Mouse (Mus musculus) lung, postnatal 0 days (tissue): ENCODE results near the gene Pacsin2.

Experiments used
- CTCF ChIP-seq: IDR thresholded peaks from 2 replicates; pipeline ENCODE4 v1.5.1; 2016; ENCODE audit warnings: antibody characterized with exemption, mild to moderate bottlenecking
- EP300 ChIP-seq: IDR thresholded peaks from 2 replicates; pipeline ENCODE4 v1.6.1; 2016; ENCODE audit warnings: antibody characterized with exemption, mild to moderate bottlenecking, control low read depth

GRCm38 (mm10) chr15:83428586-83428985 lies 35.8 kb downstream of the Pacsin2 start:
- no peak for TF ChIP-seq CTCF
- no peak for TF ChIP-seq EP300
